Mouse (Mus musculus) adrenal gland, postnatal 25 days (tissue): ENCODE measurements around the gene St3gal4. TPM values are rescaled to one million over a fixed set of nuclear protein-coding genes. Genes with fewer than 3 reads are reported as not detected.

ENCODE experiments used
- DNase-seq: peaks from one replicate; pipeline ENCODE4 v3.0.0; 2021; ENCODE audit warnings: mixed read lengths
- total RNA-seq: library from RNA; stranded (reverse); gene quantifications from 2 replicates; pipeline ENCODE4 v1.2.3, GENCODE M21; 2021

St3gal4 gene
- total RNA-seq, 1 experiment from 2014 or later: 39.8 TPM

- DNase-seq: no peak
Observed at GRCm38 (mm10) chr9:35128995-35129418, 9.9 kb upstream of the St3gal4 start.

- no peak for DNase-seq
Observed at GRCm38 (mm10) chr9:35128564-35128963, 9.5 kb upstream of the St3gal4 start.

- no peak for DNase-seq
Observed at GRCm38 (mm10) chr9:35127561-35127960, 8.5 kb upstream of the St3gal4 start.

- DNase-seq: no peak
Observed at GRCm38 (mm10) chr9:35127147-35127546, 8.1 kb upstream of the St3gal4 start.

- no peak for DNase-seq
Observed at GRCm38 (mm10) chr9:35124678-35124955, 5.5 kb upstream of the St3gal4 start.

- DNase-seq: no peak
Observed at GRCm38 (mm10) chr9:35123804-35124677, 5.0 kb upstream of the St3gal4 start.

- DNase-seq: no peak
Observed at GRCm38 (mm10) chr9:35123456-35123803, 4.4 kb upstream of the St3gal4 start.

- no peak for DNase-seq
Observed at GRCm38 (mm10) chr9:35122551-35123266, 3.6 kb upstream of the St3gal4 start.

- no peak for DNase-seq
Observed at GRCm38 (mm10) chr9:35118563-35118962, 505 bp downstream of the St3gal4 start.

GRCm38 (mm10) chr9:35117384-35118295 lies 1.4 kb downstream of the St3gal4 start:
- peak; percentile 31 for DNase-seq

GRCm38 (mm10) chr9:35116391-35117381 lies 2.4 kb downstream of the St3gal4 start:
- peak; percentile 86 for DNase-seq

- no peak for DNase-seq
Observed at GRCm38 (mm10) chr9:35115804-35116203, 3.3 kb downstream of the St3gal4 start.

GRCm38 (mm10) chr9:35115299-35115698 lies 3.8 kb downstream of the St3gal4 start:
- DNase-seq: no peak

GRCm38 (mm10) chr9:35114234-35114633 lies 4.8 kb downstream of the St3gal4 start:
- DNase-seq: no peak

- DNase-seq: peak; percentile 33
Observed at GRCm38 (mm10) chr9:35111941-35112595, 7.0 kb downstream of the St3gal4 start.

- no peak for DNase-seq
Observed at GRCm38 (mm10) chr9:35111446-35111845, 7.6 kb downstream of the St3gal4 start.

GRCm38 (mm10) chr9:35110567-35110966 lies 8.5 kb downstream of the St3gal4 start:
- DNase-seq: no peak

- DNase-seq: no peak
Observed at GRCm38 (mm10) chr9:35110051-35110450, 9.0 kb downstream of the St3gal4 start.

- no peak for DNase-seq
Observed at GRCm38 (mm10) chr9:35108916-35109315, 10.2 kb downstream of the St3gal4 start.

- no peak for DNase-seq
Observed at GRCm38 (mm10) chr9:35108066-35108465, 11.0 kb downstream of the St3gal4 start.

- DNase-seq: no peak
Observed at GRCm38 (mm10) chr9:35107396-35107795, 11.7 kb downstream of the St3gal4 start.
